Mouse (Mus musculus) stomach, embryonic 14.5 days (tissue): ENCODE data around the gene Ergic1. TPM values are rescaled to one million over a fixed set of nuclear protein-coding genes. Genes with fewer than 3 reads are reported as not detected.

Source experiments
- ATAC-seq: fragments of 200-750 bp; cut with Nextera tagmentation; 2 replicates; pipeline ENCODE4 v1.8.0; 2017; ENCODE audit warnings: low read depth, moderate TSS enrichment; ENCODE audit not compliant: insufficient number of reproducible peaks, insufficient read depth, low FRiP score
- H3K27ac ChIP-seq: fragments of 300-500 bp; sonication (generic); 2 replicates; pipeline ENCODE4 v1.5.1; 2014; ENCODE audit warnings: mild to moderate bottlenecking, low read length, moderate library complexity, mixed read lengths
- H3K27me3 ChIP-seq: fragments of 300-500 bp; sonication (generic); 2 replicates; pipeline ENCODE4 v1.6.1; 2014; ENCODE audit warnings: low read length, control low read depth, mixed read lengths; ENCODE audit not compliant: control insufficient read depth, insufficient read depth
- H3K36me3 ChIP-seq: fragments of 300-500 bp; sonication (generic); 2 replicates; pipeline ENCODE4 v1.6.1; 2014; ENCODE audit warnings: mild to moderate bottlenecking, control low read depth, low read length, moderate library complexity, mixed read lengths; ENCODE audit not compliant: control insufficient read depth, insufficient read depth
- H3K4me1 ChIP-seq: fragments of 300-500 bp; sonication (generic); 2 replicates; pipeline ENCODE4 v1.6.1; 2014; ENCODE audit warnings: low read length, control low read depth, mixed read lengths; ENCODE audit not compliant: control insufficient read depth, insufficient read depth
- H3K4me2 ChIP-seq: fragments of 300-500 bp; sonication (generic); replicated peaks from 2 replicates; pipeline ENCODE4 v1.6.1; 2014; ENCODE audit warnings: low read depth, low read length, control low read depth
- H3K4me3 ChIP-seq: fragments of 300-500 bp; sonication (generic); 2 replicates; pipeline ENCODE4 v1.5.1; 2014; ENCODE audit warnings: low read depth, low read length, control low read depth
- H3K9ac ChIP-seq: fragments of 300-500 bp; sonication (generic); replicated peaks from 2 replicates; pipeline ENCODE4 v1.6.1; 2014; ENCODE audit warnings: low read depth, mild to moderate bottlenecking, control low read depth, low read length, moderate library complexity, mixed read lengths
- H3K9me3 ChIP-seq: fragments of 300-500 bp; sonication (generic); 2 replicates; pipeline ENCODE4 v1.6.1; 2016; ENCODE audit warnings: low read depth, low read length, control low read depth; ENCODE audit not compliant: control insufficient read depth
- WGBS: fragments of 180-500 bp; shearing (Covaris S2); extraction: QIAGEN DNeasy Blood & Tissue Kit; methylation state at CpG from one replicate; pipeline ENCODE4 v1.1.7; 2014; 5-methylcytosine and 5-hydroxymethylcytosine counted together
- polyA plus RNA-seq: library from polyadenylated mRNA; unstranded; fragments of >200 nt; fragmentation: Nextera tagmentation; extraction: Ambion mirVana; gene quantifications from 2 replicates; pipeline ENCODE4 v1.2.1, GENCODE M21; 2014

Gene Ergic1
- polyA plus RNA-seq, 1 experiment from 2014 or later = 133 TPM

- Histone ChIP-seq H3K4me2 (no peak overlapping the region), H3K36me3 (peaks cover 17% of the 10 kb centered on the region), H3K27ac (0 out of 2 replicates have a peak overlapping the region, but pooled peaks have one; percentile 12), H3K27me3 (no peaks in the 10 kb centered on the region), H3K9ac (no peak overlapping the region), H3K9me3 (no peaks in the 10 kb centered on the region), H3K4me3 (no peak overlapping the region), H3K4me1 (0 out of 2 replicates have a peak, but pooled peaks cover 4% of the 10 kb centered on the region)
- no peak for ATAC-seq
- 64% methylated on average over 7 of the region's 7 CpGs for WGBS
Observed at GRCm38 (mm10) chr17:26611328-26611727, 50.0 kb downstream of the Ergic1 start.

GRCm38 (mm10) chr17:26611918-26612317, 50.6 kb downstream of the Ergic1 start:
- peaks cover 20% of the 10 kb centered on the region for H3K36me3 ChIP-seq

GRCm38 (mm10) chr17:26614286-26614685, 53.0 kb downstream of the Ergic1 start:
- Histone ChIP-seq H3K36me3 (peaks cover 23% of the 10 kb centered on the region), H3K27me3 (no peaks in the 10 kb centered on the region), H3K9ac (no peak overlapping the region), H3K4me3 (no peak overlapping the region), H3K27ac (no peak overlapping the region), H3K4me1 (0 out of 2 replicates have a peak, but pooled peaks cover 4% of the 10 kb centered on the region), H3K4me2 (no peak overlapping the region), H3K9me3 (no peaks in the 10 kb centered on the region)
- WGBS = 81% methylated on average over 6 of the region's 6 CpGs
- ATAC-seq = no peak

More at GRCm38 (mm10) chr17:26611918-26612317, 50.6 kb downstream of the Ergic1 start:
- WGBS = 84% methylated on average over 4 of the region's 4 CpGs
- no peak for ATAC-seq
- H3K27ac ChIP-seq = 0 out of 2 replicates have a peak overlapping the region, but pooled peaks have one; percentile 12
- 0 out of 2 replicates have a peak, but pooled peaks cover 4% of the 10 kb centered on the region for H3K4me1 ChIP-seq
- no peaks in the 10 kb centered on the region for H3K27me3 ChIP-seq
- H3K9me3 ChIP-seq = no peaks in the 10 kb centered on the region
- no peak overlapping the region for H3K4me2 ChIP-seq
- no peak overlapping the region for H3K9ac ChIP-seq
- no peak overlapping the region for H3K4me3 ChIP-seq

GRCm38 (mm10) chr17:26614708-26615486, 53.6 kb downstream of the Ergic1 start:
- Histone ChIP-seq H3K4me2 (no peak overlapping the region), H3K9me3 (no peaks in the 10 kb centered on the region), H3K27me3 (no peaks in the 10 kb centered on the region), H3K36me3 (peaks cover 23% of the 10 kb centered on the region), H3K27ac (no peak overlapping the region), H3K4me1 (0 out of 2 replicates have a peak, but pooled peaks cover 4% of the 10 kb centered on the region), H3K4me3 (no peak overlapping the region), H3K9ac (no peak overlapping the region)
- WGBS = 74% methylated on average over 9 of the region's 9 CpGs
- no peak for ATAC-seq

- Histone ChIP-seq H3K4me3 (no peak overlapping the region), H3K4me2 (no peak overlapping the region), H3K4me1 (no peaks in the 10 kb centered on the region), H3K9me3 (no peaks in the 10 kb centered on the region), H3K27ac (no peak overlapping the region; the same call in 1 of the 2 replicates), H3K27me3 (no peaks in the 10 kb centered on the region), H3K36me3 (peaks cover 17% of the 10 kb centered on the region; the same call in 1 of the 2 replicates), H3K9ac (no peak overlapping the region)
- 73% methylated on average over 2 of the region's 2 CpGs for WGBS
- ATAC-seq = peak; percentile 91
Observed at GRCm38 (mm10) chr17:26616696-26617095, 55.4 kb downstream of the Ergic1 start.

GRCm38 (mm10) chr17:26618498-26618897, 57.2 kb downstream of the Ergic1 start:
- Histone ChIP-seq H3K27me3 (no peaks in the 10 kb centered on the region), H3K36me3 (peaks cover 23% of the 10 kb centered on the region; the same call in 1 of the 2 replicates), H3K27ac (no peak overlapping the region), H3K4me1 (no peaks in the 10 kb centered on the region), H3K4me2 (no peak overlapping the region), H3K4me3 (no peak overlapping the region), H3K9ac (no peak overlapping the region), H3K9me3 (no peaks in the 10 kb centered on the region)
- WGBS = 86% methylated on average over 5 of the region's 5 CpGs
- no peak for ATAC-seq

- Histone ChIP-seq H3K9ac (no peak overlapping the region), H3K27me3 (no peaks in the 10 kb centered on the region), H3K9me3 (no peaks in the 10 kb centered on the region), H3K4me3 (no peak overlapping the region), H3K36me3 (peaks cover 33% of the 10 kb centered on the region), H3K27ac (no peak overlapping the region), H3K4me2 (no peak overlapping the region), H3K4me1 (no peaks in the 10 kb centered on the region)
- no peak for ATAC-seq
- WGBS = 94% methylated on average over 6 of the region's 6 CpGs
Observed at GRCm38 (mm10) chr17:26619577-26619976, 58.3 kb downstream of the Ergic1 start.

GRCm38 (mm10) chr17:26620292-26620691, 59.0 kb downstream of the Ergic1 start:
- no peak overlapping the region for H3K9ac ChIP-seq
- no peak overlapping the region for H3K27ac ChIP-seq
- no peaks in the 10 kb centered on the region for H3K9me3 ChIP-seq
- H3K4me1 ChIP-seq = no peaks in the 10 kb centered on the region
- no peak overlapping the region for H3K4me2 ChIP-seq
- no peak for ATAC-seq
- no peaks in the 10 kb centered on the region for H3K27me3 ChIP-seq
- H3K4me3 ChIP-seq = no peak overlapping the region
- WGBS = 86% methylated on average over 6 of the region's 6 CpGs
- H3K36me3 ChIP-seq = peaks cover 39% of the 10 kb centered on the region
